Mouse (Mus musculus) granulocyte monocyte progenitor cell, adult 5-6 weeks (primary cell): ENCODE results near the gene Fastk. TPM values are rescaled to one million over a fixed set of nuclear protein-coding genes. Genes with fewer than 3 reads are reported as not detected.
A peak's percentile ranks its signal among the peaks of the same experiment; 100 is the strongest.

Source experiments
- ATAC-seq: replicated peaks from 2 replicates; pipeline ENCODE4 v1.8.0; 2016; ENCODE audit warnings: mild to moderate bottlenecking, moderate TSS enrichment, inconsistent platforms; ENCODE audit not compliant: poor library complexity, severe bottlenecking
- total RNA-seq, 2 experiments: library from RNA; stranded (forward) in 1 of 2; stranded (reverse) in 1 of 2; fragments of 200-712, 200-1000 nt in 1 of 2; fragments of >200 nt in 1 of 2; fragmentation: Nextera tagmentation in 1 of 2; gene quantifications; 2 replicates each; pipeline ENCODE4 v1.2.3; 2014 to 2017

The Fastk gene
- total RNA-seq, 2 experiments from 2014 or later: 23.3 to 75.7 TPM

- ATAC-seq: no peak
These were observed 8.3 kb upstream of the Fastk start for GRCm38 (mm10) chr5:24453283-24453984.

DNA sequence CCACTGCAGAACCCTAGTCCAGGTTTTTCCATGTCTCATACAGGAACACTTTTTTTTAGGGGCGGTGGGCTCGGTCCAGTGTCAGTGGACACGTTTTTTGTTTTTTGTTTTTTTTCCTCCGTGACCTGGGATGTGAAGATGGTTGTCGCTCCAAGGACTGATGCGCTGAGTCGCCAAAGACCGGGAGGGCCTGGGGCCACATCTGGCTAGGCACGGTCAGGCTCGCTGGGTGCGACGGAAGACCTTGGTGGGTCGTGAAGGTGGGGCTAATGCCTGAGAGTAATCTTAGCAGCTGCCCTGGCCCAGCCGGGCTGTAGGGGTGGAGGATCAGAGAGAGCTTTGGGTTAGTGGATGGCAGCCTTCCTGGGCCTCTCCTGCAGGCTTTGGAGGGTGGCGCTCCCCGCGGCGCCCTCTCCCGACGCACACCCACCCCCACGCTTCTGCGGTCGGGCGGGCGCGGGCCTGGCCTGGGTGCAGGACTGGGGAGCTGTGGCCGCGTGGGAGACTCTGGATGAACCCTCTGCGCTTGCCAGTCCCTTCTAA, 7.7 kb upstream of the Fastk start:
- peak; percentile 21 for ATAC-seq

DNA sequence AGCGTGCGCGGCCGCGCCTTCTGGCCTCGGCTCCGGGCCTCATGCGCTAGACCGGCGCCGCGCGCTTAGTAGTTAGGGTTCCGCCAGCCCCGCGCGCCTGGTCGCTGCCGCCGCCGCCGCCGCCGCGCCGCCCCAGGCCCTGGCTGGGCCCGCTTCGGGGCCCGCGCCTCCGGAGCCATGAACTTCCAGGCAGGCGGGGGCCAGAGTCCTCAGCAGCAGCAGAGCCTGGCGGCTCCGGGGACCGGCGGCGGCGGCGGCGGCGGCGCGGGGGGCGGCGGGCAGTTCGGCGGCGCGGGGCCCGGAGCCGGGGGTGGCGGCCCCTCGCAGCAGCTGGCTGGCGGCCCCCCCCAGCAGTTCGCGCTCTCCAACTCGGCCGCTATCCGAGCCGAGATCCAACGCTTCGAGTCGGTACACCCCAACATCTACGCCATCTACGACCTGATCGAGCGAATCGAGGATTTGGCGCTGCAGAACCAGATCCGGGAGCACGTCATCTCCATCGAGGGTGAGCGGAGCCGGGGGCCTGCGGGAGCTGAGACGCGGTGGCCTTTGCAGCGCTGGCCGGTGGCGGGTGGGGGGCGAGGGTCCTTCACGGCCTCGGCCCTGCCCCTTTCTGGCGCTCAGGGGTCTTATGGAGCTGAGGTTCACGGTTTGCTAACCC, 7.1 kb upstream of the Fastk start, which contains the start of gene Agap3:
Agap3 (plus strand) TSS at position 148 of the 661 bp plus-strand sequence.
- no peak for ATAC-seq

- ATAC-seq: peak; percentile 64
These were observed 6.4 kb upstream of the Fastk start for GRCm38 (mm10) chr5:24451264-24452029.

DNA sequence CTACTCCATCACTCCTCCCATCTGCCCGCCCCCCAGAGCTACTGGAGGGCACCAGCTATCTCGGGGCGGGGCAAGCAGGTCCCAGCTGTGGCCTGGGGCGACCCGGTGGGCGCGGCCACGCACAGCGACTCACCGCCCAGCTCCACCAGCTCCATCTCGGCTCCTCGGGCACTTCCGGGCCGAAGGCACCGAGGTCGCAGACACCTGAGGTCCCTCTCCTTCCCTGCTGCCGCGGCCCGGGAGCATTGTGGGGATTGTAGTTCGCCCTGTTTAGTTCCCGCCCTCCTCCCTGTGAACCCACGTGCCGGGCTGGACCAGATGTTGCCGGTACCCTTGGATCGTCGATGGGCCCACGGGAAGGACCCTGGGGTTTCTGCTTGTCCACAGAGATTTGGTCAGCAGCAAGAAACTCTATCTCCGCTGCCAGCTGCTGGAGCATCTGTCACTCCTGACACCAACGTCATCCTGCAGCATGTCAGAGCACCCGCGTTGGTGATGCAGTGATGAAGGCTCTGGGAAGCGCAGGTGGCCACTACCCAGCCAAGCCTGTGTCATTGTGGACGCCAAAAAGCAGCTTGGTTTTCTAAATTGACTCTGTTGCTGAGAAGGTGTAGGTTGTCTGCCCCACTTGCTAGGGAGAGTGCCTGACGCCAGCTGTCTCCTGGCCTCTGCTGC, 2.7 kb upstream of the Fastk start, which contains the start of gene Tmub1:
Tmub1 (minus strand) TSS at position 231 of the 675 bp plus-strand sequence.
- peak; percentile 62 for ATAC-seq

GRCm38 (mm10) chr5:24446630-24447029, 1.5 kb upstream of the Fastk start:
- no peak for ATAC-seq

- ATAC-seq: no peak
These were observed 467 bp upstream of the Fastk start for GRCm38 (mm10) chr5:24445428-24446080.

DNA sequence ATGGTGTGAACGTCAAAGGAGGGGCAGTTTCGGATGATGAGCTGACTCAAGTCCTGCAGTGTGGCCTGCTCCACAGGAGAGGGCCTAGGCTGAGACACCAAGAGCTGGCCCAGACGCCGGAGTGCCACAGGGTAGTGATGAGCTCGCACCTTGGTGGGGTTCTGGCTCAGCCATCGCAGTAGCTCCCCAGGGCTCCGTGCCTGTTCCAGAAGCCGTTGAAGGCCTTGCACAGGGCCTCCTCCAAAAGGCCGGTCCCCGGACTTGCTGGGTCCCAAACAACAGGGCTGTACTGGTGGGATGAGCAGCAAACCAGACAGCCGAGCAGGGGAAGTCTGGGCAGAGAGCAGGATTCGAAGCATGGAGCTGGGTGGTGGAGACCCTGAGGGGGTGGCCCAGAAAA, 1.2 kb downstream of the Fastk start:
- ATAC-seq: no peak

GRCm38 (mm10) chr5:24443204-24443603, 1.9 kb downstream of the Fastk start:
- no peak for ATAC-seq

DNA sequence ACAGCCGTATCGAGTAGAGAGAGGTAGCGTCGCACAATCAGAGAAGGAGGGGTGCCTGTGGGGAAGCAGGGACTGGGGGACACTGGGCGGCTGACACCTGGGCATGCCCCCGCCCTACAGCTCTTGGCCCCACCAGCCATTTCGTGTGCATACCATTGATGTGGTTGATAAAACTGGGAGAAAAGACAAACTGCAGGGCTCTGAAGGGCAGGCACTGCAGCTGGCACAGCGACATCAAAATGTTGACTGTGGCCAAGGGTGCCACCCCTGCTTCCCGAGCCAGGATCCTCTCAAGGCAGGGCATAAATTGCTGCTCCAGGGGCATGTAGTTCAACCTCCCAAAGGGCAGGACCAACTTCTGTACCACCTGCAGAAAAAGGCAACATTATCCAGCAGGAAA, 3.1 kb downstream of the Fastk start:
- no peak for ATAC-seq

GRCm38 (mm10) chr5:24441187-24441586, 3.9 kb downstream of the Fastk start:
- ATAC-seq: no peak

- ATAC-seq: no peak
These were observed 11.1 kb downstream of the Fastk start for GRCm38 (mm10) chr5:24433993-24434392.

GRCm38 (mm10) chr5:24428596-24428995, 16.5 kb downstream of the Fastk start:
- no peak for ATAC-seq

DNA sequence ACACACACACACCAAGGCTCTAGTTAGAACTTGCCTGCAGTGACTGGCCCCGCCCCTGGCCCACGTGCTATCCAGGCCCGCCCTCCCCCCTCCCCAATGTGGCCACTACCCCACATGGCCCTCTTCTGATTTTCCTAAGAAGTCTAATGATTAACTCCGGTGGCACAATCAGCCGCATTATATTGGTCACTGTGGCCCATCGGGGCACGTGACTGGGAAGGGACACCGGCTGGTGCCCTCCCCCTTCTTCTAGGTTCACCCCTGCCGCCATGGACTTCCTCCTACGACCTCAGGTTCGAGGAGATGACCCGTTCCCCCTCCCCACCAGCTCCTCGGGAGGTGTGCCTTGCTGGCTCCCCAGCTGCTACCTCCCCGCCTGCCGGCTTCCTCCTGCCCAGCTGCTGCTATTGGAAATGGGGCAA, 17.1 kb downstream of the Fastk start:
- ATAC-seq: no peak

- no peak for ATAC-seq
These were observed 17.8 kb downstream of the Fastk start for GRCm38 (mm10) chr5:24427285-24427633.

DNA sequence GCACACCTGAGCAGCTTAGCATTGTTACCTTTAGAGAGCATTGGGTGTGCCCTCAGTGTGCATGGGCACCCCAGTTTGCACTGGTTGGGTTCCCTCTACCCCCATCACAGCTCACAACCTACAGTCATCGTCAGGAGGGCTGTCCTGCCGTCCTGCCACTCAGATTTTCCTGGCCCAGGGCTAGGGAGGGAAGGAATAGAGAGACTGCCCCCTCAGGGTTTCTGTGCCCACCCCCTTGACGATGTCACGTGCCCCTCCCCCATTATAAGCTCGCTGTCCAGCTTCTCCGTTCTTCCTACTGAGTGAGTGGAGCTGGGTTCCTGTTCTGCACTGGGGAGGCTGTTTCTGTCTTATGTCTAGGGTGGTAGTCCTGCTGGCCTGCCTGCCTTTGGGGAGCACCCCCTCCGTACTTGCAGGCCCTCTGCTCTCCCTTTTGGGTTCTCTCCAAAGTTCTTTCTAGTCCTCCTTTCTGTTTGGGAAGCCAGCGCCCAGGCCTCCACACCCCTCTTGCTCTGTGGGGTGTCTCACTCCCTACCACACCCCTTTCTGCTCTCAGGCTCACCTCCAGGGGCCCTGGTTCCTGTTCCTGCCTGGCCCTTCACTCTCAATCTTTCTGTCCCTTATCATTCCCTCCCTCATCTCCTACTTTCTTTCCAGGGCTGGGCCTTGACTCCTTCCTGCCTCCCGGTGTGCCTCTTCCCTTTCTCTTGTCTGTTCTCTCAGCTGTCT, 18.4 kb downstream of the Fastk start:
- no peak for ATAC-seq

GRCm38 (mm10) chr5:24426037-24426432, 19.1 kb downstream of the Fastk start:
- ATAC-seq: no peak

DNA sequence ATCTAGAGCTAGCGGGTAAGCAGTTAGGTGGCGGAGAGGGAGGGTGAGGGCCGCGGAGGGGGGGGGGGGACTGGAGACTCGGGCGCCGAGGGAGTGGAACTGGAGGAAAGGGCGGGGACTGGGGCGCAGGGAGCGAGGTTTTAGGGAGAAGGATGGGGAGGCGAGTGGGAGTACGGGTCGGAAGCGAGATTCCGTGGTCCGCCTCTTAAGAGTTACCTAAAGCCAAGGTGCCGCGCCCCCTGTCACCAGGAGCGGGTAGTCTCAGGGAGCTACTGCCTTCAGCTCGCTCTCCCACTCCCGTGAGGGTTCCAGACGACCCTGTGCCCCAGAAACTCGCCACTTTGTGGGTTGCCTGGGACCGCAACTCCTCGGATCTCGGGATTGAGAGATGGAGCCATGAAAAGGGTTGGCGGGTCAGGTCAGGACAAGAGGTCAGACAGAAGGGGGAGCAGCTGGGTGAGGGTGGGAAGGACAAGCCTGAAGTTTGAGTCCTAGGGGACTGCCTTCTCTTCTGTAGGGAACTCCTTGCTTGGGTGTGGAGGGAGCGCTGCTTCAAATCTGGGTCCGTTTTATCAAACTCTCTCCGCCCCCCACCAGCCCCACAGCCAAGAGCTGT, 19.6 kb downstream of the Fastk start:
- ATAC-seq: peak; percentile 14
